Mouse (Mus musculus): ENCODE data around the gene Tspan9.

Gene Tspan9

GRCm38 (mm10) chr6:128143390-128144020 lies at the start of gene Tspan9:
Gene Tspan9, minus strand, starts transcription at chr6:128143594.
- DNase-seq = peak; percentile 65

- DNase-seq = no peak
These were observed 40.1 kb upstream of the Tspan9 start for GRCm38 (mm10) chr6:128183521-128183920.

GRCm38 (mm10) chr6:128181176-128181575 lies 37.8 kb upstream of the Tspan9 start:
- DNase-seq = no peak

- no peak for DNase-seq
These were observed 36.3 kb upstream of the Tspan9 start for GRCm38 (mm10) chr6:128179651-128180050.

GRCm38 (mm10) chr6:128179247-128179646 lies 35.9 kb upstream of the Tspan9 start:
- DNase-seq = no peak

- DNase-seq = no peak
These were observed 35.3 kb upstream of the Tspan9 start for GRCm38 (mm10) chr6:128178681-128179080.

- DNase-seq = no peak
These were observed 25.6 kb upstream of the Tspan9 start for GRCm38 (mm10) chr6:128168785-128169679.

GRCm38 (mm10) chr6:128165564-128165963 lies 22.2 kb upstream of the Tspan9 start:
- no peak for DNase-seq

- no peak for DNase-seq
These were observed 21.2 kb upstream of the Tspan9 start for GRCm38 (mm10) chr6:128164632-128165031.

- DNase-seq = no peak
These were observed 15.7 kb upstream of the Tspan9 start for GRCm38 (mm10) chr6:128159092-128159491.

- DNase-seq = no peak
These were observed 14.6 kb upstream of the Tspan9 start for GRCm38 (mm10) chr6:128158031-128158430.

GRCm38 (mm10) chr6:128156476-128156875 lies 13.1 kb upstream of the Tspan9 start:
- DNase-seq = no peak

GRCm38 (mm10) chr6:128155935-128156334 lies 12.5 kb upstream of the Tspan9 start:
- DNase-seq = no peak

- no peak for DNase-seq
These were observed 2.4 kb upstream of the Tspan9 start for GRCm38 (mm10) chr6:128145765-128146164.

GRCm38 (mm10) chr6:128142369-128143278 lies 770 bp downstream of the Tspan9 start:
- DNase-seq = no peak

GRCm38 (mm10) chr6:128140724-128141123 lies 2.7 kb downstream of the Tspan9 start:
- no peak for DNase-seq

GRCm38 (mm10) chr6:128137855-128138254 lies 5.5 kb downstream of the Tspan9 start:
- no peak for DNase-seq

- DNase-seq = no peak
These were observed 6.7 kb downstream of the Tspan9 start for GRCm38 (mm10) chr6:128136654-128137053.

GRCm38 (mm10) chr6:128135459-128135858 lies 7.9 kb downstream of the Tspan9 start:
- DNase-seq = no peak

- DNase-seq = no peak
These were observed 8.4 kb downstream of the Tspan9 start for GRCm38 (mm10) chr6:128135006-128135405.

- DNase-seq = no peak
These were observed 9.0 kb downstream of the Tspan9 start for GRCm38 (mm10) chr6:128134196-128134924.

- DNase-seq = no peak
These were observed 9.7 kb downstream of the Tspan9 start for GRCm38 (mm10) chr6:128133679-128134191.

Measured in right cerebral cortex, postnatal 25 days (tissue).